Mouse (Mus musculus) spleen, adult 18-20 months (tissue): ENCODE results near the gene Med1.

Experiments
- DNase-seq, 2 experiments: peaks; one replicate each; pipeline ENCODE4 v3.0.0; 2022; ENCODE audit warnings: mixed read lengths in 2 of 2

The Med1 gene

DNA sequence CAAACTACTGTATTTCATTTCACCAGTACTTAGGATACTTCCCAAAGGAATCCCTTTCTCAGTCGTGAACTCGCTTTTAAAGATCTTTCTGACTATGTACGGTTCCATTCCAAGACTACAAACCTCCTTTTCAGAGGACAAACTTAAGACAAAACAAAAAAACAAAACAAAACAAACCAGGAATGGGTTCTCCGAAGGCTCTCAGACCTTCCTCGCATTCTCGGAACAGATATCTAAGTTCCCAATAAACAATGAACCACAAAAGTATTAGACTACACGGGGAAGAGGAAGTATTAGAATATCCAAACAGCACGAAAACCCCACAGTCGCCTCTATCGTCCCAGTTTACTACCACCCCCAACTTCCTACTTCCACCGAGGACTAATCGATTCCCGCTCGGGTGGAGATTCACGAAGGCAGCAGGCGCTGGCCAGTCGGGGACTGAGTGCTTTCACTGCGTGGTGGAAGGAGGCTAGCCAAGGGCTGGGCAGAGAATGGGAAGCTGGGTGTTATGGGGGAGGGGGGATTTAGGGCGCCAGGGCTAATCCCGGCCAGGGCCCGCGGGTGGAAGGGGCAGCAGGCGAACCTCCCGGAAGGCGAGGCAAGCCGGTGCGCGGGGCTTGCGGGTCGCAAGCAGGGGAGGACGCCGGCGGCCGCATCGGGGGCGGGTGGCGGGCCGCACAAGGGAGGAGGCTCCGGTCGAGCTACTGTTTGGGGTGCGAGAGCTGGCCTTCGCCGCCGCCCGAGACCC, 44.4 kb downstream of the Med1 start:
- DNase-seq = no peak

DNA sequence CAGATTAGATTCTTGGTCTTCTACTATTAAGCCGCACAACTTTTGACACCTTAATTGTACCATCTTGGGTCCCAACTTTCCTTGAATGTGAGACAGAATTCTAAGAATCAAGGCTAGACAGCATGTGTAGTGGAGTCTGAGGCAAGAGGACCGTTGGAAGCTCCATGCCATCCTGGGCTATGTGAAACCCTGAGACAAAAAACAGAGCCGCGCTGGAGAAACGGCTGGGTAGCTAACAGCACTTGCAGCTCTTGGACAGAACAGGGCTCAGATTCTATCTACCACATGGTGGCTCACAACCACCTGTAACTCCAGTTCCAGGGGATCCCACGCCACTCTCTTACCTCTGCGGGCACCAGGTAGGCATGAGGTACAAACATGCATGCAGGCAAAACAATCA, 47.2 kb downstream of the Med1 start:
- DNase-seq = no peak

DNA sequence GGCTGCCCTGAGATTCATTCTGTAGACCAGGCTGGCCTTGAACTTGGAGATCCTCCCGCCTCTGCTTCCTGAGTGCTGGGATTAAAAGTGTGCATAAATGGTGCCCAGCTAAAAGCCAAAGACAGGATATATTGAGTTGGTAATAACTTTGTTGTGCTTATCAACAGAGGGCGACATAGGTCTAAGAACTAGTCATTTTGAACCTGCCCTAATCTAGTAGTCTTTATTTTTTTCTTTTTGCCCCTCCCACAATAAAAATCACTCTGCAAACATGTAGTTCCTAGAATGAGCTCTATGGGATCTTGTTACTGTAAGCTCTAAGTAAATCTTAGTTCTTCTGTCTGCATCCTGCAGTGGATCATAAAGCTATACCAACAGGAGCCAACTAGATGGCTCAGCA, 50.5 kb downstream of the Med1 start:
- DNase-seq = no peak

DNA sequence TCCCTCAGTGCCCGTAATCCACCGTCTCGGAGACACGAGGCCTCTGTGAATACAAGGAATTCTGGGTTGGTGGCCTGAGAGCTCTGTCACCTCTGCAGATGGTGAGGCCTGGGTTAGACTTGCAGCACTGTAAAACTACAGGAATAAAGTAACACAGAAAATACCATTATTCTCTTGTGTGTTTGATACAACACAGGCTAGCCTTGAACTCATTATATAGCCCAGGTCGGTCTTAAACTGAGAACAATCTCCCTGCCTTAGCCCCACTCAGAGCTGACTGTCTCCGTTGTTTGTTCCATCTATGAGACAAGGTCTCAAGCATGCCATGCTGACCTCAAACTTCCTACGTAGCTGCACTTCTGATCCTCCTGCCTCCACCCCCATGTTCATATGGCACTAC, 54.2 kb downstream of the Med1 start:
- no peak for DNase-seq

DNA sequence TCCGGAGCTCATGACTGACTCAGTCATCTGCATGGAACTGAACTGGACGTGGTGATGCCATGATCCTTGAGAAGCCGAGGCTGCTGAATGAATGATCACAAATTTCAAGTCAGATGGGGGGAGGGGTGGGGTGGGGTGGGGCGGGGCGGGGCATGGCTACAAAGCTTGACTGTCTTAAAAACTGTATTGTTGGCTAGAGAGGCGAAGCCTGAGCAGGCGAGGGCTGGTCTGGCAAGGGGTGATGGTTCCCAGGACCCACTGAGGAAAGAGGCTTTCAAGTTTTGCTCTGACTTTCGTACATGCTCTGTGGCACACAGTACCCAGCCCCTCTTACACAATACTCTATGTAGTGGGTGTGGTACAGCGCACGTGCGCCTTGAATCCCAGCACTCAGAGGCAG, 55.3 kb downstream of the Med1 start:
- no peak for DNase-seq

DNA sequence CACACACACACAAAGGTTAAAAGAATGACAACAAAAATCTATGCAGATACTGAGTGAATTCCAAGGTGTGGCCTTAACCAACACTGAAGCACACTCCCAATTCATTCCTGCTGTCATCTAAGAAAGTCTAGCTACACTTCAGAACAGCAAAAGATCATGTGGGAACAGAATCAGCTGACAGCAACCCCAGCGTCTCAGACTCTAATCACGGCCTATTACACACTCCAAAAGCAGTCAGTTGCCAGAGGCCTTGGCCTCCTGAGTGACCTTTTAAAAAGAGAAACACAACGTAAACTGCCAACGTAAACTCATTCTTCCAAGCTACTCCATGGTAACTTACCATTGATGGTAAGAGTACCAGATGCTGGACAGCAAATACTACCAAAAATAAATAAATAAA, 58.1 kb downstream of the Med1 start:
- DNase-seq = no peak

DNA sequence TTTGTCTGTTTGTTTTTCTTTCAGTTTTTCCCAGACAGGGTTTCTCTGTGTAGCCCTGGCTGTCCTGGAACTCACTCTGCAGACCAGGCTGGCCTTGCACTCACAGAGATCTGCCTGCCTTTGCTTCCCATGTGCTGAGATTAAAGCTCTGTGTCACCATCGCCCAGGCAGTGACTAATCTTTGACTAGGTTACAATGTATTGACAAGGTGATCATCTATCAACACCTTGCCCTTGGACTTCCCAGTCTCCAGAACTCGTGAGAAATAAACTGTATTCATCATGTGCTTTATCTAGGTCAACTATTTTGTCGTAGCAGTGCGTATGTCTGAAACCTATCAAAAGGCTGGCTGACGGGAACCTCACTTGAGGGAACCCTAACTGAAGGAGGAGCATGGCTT, 69.7 kb downstream of the Med1 start:
- no peak for DNase-seq

DNA sequence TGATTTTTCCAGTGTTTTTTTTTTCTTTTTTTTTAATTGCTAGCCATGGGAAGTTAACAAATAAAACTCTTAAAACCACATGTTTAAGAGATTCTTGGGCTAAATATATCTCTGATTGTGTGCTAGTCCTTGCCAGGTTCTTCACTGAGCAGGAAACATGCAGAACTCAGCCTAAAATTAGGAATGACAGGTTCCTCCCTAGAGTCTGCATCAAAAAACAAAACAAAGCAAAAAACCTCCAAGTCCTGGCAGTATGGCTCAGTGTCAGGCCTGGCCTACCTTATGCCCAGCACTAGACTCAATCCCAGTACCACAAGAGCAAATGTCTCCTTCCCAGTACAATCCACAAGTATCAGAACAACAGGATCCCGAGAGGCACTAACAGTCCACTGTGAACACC, 78.7 kb downstream of the Med1 start:
- no peak for DNase-seq

DNA sequence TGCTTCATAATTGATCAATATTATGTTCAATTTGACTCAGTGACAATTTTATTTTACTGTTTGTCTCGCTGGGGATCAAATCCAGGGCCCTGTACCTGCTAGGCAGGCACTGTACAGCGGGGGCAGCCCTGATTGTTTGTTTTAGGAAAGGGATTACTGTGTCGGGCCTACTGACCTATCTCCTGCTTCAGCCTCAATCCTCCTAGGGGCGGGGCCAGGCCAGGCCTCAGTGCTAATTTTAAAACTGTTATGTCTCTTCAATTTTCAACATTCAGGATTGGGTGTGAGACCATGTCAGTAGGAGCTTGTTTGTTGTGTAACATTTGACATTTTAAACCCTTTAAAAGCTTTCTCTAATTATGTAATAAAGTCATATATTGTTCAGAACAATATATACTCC, 79.6 kb downstream of the Med1 start:
- no peak for DNase-seq

DNA sequence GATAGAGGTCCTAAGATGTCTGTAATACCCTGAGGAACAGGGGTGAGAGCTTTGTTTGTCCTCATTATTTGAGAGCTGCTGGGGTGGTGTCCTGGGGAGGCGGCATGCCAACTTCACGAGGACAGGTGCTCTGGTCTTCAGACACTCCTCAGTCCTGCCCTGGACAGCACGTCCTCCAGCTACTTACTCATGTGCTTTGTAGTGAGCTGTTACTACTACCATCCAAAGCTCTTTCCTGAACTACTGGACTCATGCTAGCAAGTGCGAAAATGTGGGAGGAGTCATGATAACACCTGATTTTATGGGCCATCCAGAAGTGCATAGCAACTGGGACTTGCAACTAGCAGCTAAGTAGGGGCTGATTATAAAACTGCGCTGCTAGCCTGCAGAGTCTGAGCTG, 83.4 kb downstream of the Med1 start:
- DNase-seq = no peak
